Mouse (Mus musculus) forelimb bud, embryonic 11.5 days (tissue): ENCODE measurements around the gene Gcnt2.
"Not testable (repeated sequence)": the region's sequence is repeated elsewhere in the genome, so short reads cannot be mapped to it uniquely, and the experiment has no call there.

Experiments used
- DNase-seq: peaks from one replicate; pipeline ENCODE4 v3.0.0-alpha.2; 2012; ENCODE audit warnings: low read depth, low spot score

Gene Gcnt2

DNA sequence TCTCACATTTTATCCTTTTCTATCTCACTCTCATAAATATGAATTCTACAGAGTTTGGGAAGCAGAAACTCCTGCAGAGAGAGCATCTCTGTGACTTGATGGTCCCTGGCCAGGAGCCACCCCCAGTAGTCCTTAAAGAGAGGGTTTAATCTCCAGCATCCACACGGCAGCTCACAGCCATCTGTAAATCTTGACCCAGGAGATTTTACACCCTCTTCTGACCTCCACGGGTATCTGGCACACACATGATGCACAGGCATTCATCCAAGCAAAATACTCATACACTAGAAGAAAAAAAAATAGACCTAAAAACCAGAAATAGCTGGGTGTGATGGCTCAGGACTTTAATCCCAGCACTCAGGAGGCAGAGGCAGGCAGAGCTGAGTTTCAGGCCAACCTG lies 128.9 kb downstream of the Gcnt2 start:
- no peak for DNase-seq

GRCm38 (mm10) chr13:40994487-40995263 lies 135.1 kb downstream of the Gcnt2 start:
- DNase-seq: no peak

- not testable (repeated sequence) for DNase-seq
These were observed 139.0 kb downstream of the Gcnt2 start for GRCm38 (mm10) chr13:40998537-40998936.

DNA sequence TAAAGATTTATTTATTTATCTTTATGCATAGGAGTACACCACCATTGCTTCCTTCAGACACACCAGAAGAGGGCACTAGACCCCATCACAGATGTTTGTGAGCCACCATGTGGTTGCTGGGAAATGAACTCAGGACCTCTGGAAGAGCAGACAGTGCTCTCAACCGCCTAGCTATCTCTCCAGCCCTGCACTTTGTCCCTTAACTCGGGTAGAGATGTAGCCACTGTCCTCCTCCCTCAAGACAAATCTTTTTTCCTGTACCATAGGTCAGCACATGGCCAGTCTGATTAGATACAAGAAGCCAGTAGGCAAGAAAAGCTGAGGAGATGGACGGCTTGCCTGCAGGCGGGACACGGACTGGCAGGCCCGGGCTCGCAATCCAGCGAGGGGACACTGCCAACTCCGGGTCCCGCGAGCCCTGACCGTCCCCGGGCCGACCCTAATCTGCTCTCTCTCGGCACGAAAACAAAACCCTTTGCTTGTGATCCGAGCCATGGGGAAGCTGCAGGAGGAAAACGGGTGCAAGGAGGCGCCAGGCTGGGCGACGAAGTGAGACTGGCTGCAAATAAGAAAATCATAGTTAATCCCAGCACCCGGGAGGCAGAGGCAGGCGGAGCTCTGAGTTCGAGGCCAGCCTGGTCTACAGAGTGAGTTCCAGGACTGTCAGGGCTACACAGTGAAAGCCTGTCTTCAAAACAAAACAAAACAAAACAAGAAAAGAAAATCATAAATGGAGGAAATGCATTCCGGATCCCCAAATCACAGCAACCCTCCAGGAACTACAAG lies 140.8 kb downstream of the Gcnt2 start:
- no peak for DNase-seq

- DNase-seq: peak; percentile 89
These were observed 141.5 kb downstream of the Gcnt2 start, which contains the start of gene Pak1ip1 for GRCm38 (mm10) chr13:41000926-41001639. Gene Pak1ip1, plus strand, starts transcription at chr13:41001023.

DNA sequence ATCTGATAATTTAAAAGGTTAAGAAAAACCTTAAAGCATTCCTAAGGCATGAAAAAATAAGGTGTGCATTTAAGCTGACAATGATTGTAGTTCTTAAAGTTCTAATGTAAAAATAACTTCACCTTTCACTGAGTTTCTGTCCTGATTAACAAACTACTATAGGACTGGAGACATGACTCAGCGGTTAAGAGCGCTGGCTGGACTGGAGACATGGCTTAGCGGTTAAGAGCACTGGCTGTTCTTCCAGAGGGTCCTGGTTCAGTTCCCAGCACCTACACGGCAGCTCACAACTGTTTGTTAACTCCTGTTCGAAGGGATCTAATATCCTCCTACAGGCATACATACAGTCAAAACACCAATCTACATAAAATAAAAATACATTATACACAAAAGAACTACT lies 142.4 kb downstream of the Gcnt2 start:
- no peak for DNase-seq

- DNase-seq: no peak
These were observed 146.7 kb downstream of the Gcnt2 start for GRCm38 (mm10) chr13:41006244-41006643.

DNA sequence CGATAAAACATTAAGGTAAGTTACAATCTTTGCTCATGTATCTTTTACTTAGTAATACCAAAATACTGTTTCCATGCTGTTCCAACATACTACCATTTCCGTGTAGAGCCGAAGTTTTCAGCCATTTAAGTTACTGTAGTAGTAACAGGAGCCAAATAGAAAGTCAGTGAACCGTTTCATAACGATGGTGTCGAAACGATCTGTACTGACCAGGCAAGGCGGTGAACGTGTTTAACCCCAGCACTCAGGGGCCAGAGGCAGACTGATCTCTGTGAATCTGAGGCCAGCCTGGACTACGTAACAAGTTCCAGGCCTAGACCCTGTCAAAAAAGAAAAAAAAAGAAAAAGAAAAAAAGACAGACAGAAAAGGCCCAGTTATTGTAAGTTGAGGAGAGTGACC lies 148.7 kb downstream of the Gcnt2 start:
- DNase-seq: no peak

- no peak for DNase-seq
These were observed 149.4 kb downstream of the Gcnt2 start for GRCm38 (mm10) chr13:41008946-41009345.
